Comparison of ENCODE assay signal across 8 mouse cellular contexts in the genomic region with DNA sequence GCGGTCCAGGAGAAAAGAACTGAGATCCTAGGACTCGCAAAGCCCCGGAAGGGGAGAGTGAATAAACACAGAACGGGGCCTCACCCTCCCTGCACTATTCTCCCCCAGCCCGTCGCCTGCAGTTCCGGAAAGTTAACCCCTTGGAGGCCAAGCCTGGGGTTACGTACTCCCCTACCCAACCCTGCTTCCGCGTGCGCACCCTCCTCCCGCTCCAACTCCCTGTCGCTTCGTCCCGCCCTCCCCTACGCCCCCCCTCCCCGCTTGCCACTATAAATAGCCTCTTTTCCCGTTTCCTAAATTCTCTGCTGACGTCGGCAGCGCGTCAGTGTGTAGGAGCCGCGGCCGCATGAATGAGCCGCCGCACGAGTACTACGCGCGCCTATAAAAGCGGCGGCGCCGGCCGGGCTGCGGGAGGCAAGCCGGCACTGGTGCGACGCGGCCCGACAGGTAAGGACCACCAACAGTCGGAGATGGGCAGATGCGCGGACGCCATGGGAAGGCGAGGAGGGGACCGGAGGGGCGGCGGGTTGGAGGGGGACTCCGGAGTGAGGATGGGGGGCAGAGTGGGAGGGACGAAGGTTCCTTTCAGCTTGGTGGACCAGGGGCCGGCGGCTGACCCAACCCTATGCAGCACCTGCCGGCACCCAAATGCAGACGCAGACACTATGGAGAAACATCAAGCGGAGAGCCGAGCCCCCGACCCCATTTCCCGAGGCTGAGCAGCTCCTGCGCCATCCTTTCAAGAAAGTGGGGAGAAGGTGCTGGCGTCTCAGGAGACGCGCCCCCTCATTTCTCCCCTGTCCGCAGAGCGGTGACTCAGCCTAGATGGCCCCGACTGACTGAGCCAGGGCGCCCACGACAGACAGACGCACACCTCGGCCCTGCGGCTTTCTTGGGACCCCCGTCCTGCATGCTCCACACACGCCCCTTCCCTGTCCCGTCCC. TPM values are rescaled to one million over a fixed set of nuclear protein-coding genes. Genes with fewer than 3 reads are reported as not detected.
DNase-seq lines count a peak whose midpoint lies in the region; ATAC-seq and TF ChIP-seq lines count a peak whose summit lies in the region.

No protein-coding gene starts in this region.

- under 1% methylated on average over 71 of the region's 75 CpGs for WGBS in kidney, embryonic 14.5 days
- 1% methylated on average over 75 of the region's 75 CpGs for WGBS in liver, embryonic 13.5 days (ENCODE audit: insufficient replicate concordance)

- DNase-seq in kidney, adult 18-20 months, result no peak
- DNase-seq in G1E (ENCODE audit: low spot score), result no peak
- peak; percentile 63 for DNase-seq in cerebellum, adult 9-10 months
- DNase-seq in heart, postnatal 10 days, result peak; percentile 21 to 41
- no peak for DNase-seq in liver, embryonic 13.5 days
- peak; percentile 77 for DNase-seq in right cerebral cortex, postnatal 14 days
- no peak for DNase-seq in c-Kit-positive CD71-positive TER-119-positive erythroid progenitor cells, embryonic 14.5 days (ENCODE audit: low spot score)

- no peak for ATAC-seq in kidney, embryonic 14.5 days (ENCODE audit: low FRiP score, low TSS enrichment)
- ATAC-seq in G1E (ENCODE audit: extremely low read depth, insufficient number of reproducible peaks, low FRiP score, poor library complexity, severe bottlenecking), result no peak
- no peak for ATAC-seq in liver, embryonic 13.5 days (ENCODE audit: low read depth)

- no peak for TF ChIP-seq CTCF in G1E (IDR thresholded peaks at IDR 0.05; ENCODE audit: low read depth, low read length)

- no peak overlapping the region for H3K27ac ChIP-seq in kidney, embryonic 14.5 days (ENCODE audit: low read depth, low read length)
- no peak overlapping the region for H3K27ac ChIP-seq in liver, embryonic 13.5 days

- intact Hi-C loops in heart, postnatal 10 days (cut with DNase I), result loop anchor here (10.0 kb wide), 2 partner anchors 222 to 292 kb away; a partner anchor contains a TSS

- peak overlapping the region; percentile 61 for H3K4me3 ChIP-seq in kidney, embryonic 14.5 days (ENCODE audit: low read length)
- peak overlapping the region; percentile 73 for H3K4me3 ChIP-seq in G1E (ENCODE audit: low read depth, low read length)
- peak overlapping the region; percentile 70 for H3K4me3 ChIP-seq in liver, embryonic 13.5 days (replicated peaks)

- H3K9me3 ChIP-seq in kidney, embryonic 14.5 days (ENCODE audit: control insufficient read depth, low read length), result no peaks in the 10 kb centered on the region
- peaks cover 42% of the 10 kb centered on the region for H3K9me3 ChIP-seq in G1E (replicated peaks)
- no peaks in the 10 kb centered on the region for H3K9me3 ChIP-seq in liver, embryonic 13.5 days (replicated peaks)

- H3K9ac ChIP-seq in kidney, embryonic 14.5 days (ENCODE audit: low read depth, low read length), result peak overlapping the region; percentile 14; the same call in 1 of the 2 replicates
- peak overlapping the region; percentile 57; the same call in 1 of the 2 replicates for H3K9ac ChIP-seq in liver, embryonic 13.5 days

- H3K27me3 ChIP-seq in kidney, embryonic 14.5 days (ENCODE audit: control insufficient read depth, insufficient read depth, low read length), result peaks cover 51% of the 10 kb centered on the region
- H3K27me3 ChIP-seq in G1E (ENCODE audit: insufficient read depth, low read length), result peaks cover 52% of the 10 kb centered on the region
- H3K27me3 ChIP-seq in liver, embryonic 13.5 days, result peaks cover 85% of the 10 kb centered on the region

- peaks cover 28% of the 10 kb centered on the region for H3K4me1 ChIP-seq in kidney, embryonic 14.5 days (ENCODE audit: control insufficient read depth, insufficient read depth, low read length)
- H3K4me1 ChIP-seq in G1E (ENCODE audit: insufficient read depth, low read depth, low read length), result peaks cover 38% of the 10 kb centered on the region
- peaks cover 69% of the 10 kb centered on the region for H3K4me1 ChIP-seq in liver, embryonic 13.5 days (replicated peaks)

- peaks cover 6% of the 10 kb centered on the region for H3K36me3 ChIP-seq in kidney, embryonic 14.5 days (ENCODE audit: control insufficient read depth, insufficient read depth, low read length)
- H3K36me3 ChIP-seq in G1E (replicated peaks), result peaks cover 20% of the 10 kb centered on the region
- peaks cover 13% of the 10 kb centered on the region for H3K36me3 ChIP-seq in liver, embryonic 13.5 days

- peak overlapping the region; percentile 81 for H3K4me2 ChIP-seq in kidney, embryonic 14.5 days (replicated peaks; ENCODE audit: low read depth, low read length)
- peak overlapping the region; percentile 92 for H3K4me2 ChIP-seq in liver, embryonic 13.5 days

RNA-seq across cellular contexts. Expression of a gene that starts 3.1 kb away (rescaled TPM):
- polyA plus RNA-seq in kidney, embryonic 14.5 days (2014; fragmentation: Nextera tagmentation; extraction: Ambion mirVana), result 16.9 and 26.6 TPM in 2 replicates
- total RNA-seq in G1E (2014; fragmentation: Nextera tagmentation) (not detected in 2 replicates), G1E (2017) (0.05 TPM in 1 of 2 replicates, not detected in the other)
- polyA plus RNA-seq in G1E (2012), result 0.22 and 0.29 TPM in 2 replicates
- total RNA-seq in heart, postnatal 10 days (2021), result 10 to 100 TPM; 36.3 to 48.5 TPM
- 1.2 and 1.5 TPM in 2 replicates for polyA plus RNA-seq in liver, embryonic 13.5 days (2015; fragmentation: Nextera tagmentation; extraction: Ambion mirVana)

RNA-seq across cellular contexts. Expression of a gene that starts 6.2 kb away (rescaled TPM):
- 33.3 and 33.4 TPM in 2 replicates for polyA plus RNA-seq in kidney, embryonic 14.5 days (2014; fragmentation: Nextera tagmentation; extraction: Ambion mirVana)
- 21.0 and 21.8 TPM in 2 replicates for total RNA-seq in G1E (2014; fragmentation: Nextera tagmentation)
- total RNA-seq in G1E (2017), result 20.9 and 21.7 TPM in 2 replicates
- polyA plus RNA-seq in G1E (2012), result 2.0 and 2.4 TPM in 2 replicates
- total RNA-seq in heart, postnatal 10 days (2021), result 1 to 10 TPM; 7.8 to 9.5 TPM
- 13.3 and 13.4 TPM in 2 replicates for polyA plus RNA-seq in liver, embryonic 13.5 days (2015; fragmentation: Nextera tagmentation; extraction: Ambion mirVana)

RNA-seq across cellular contexts. Expression of a gene that starts 18.6 kb away (rescaled TPM):
- 25.7 and 29.2 TPM in 2 replicates for polyA plus RNA-seq in kidney, embryonic 14.5 days (2014; fragmentation: Nextera tagmentation; extraction: Ambion mirVana)
- 4.7 and 10.0 TPM in 2 replicates for total RNA-seq in G1E (2014; fragmentation: Nextera tagmentation)
- total RNA-seq in G1E (2017), result 6.1 and 8.7 TPM in 2 replicates
- 61.5 and 93.9 TPM in 2 replicates for polyA plus RNA-seq in G1E (2012)
- total RNA-seq in heart, postnatal 10 days (2021), result 10 to 100 TPM; 13.9 to 15.6 TPM
- polyA plus RNA-seq in liver, embryonic 13.5 days (2015; fragmentation: Nextera tagmentation; extraction: Ambion mirVana), result 13.8 and 15.8 TPM in 2 replicates

RNA-seq across cellular contexts. Expression of a gene that starts 21.2 kb away (rescaled TPM):
- polyA plus RNA-seq in kidney, embryonic 14.5 days (2014; fragmentation: Nextera tagmentation; extraction: Ambion mirVana), result 2.7 and 4.2 TPM in 2 replicates
- total RNA-seq in G1E (2014; fragmentation: Nextera tagmentation), result not detected in 2 replicates
- total RNA-seq in G1E (2017), result not detected in 2 replicates
- not detected in 2 replicates for polyA plus RNA-seq in G1E (2012)
- 10 to 100 TPM; 13.9 to 21.4 TPM for total RNA-seq in heart, postnatal 10 days (2021)
- polyA plus RNA-seq in liver, embryonic 13.5 days (2015; fragmentation: Nextera tagmentation; extraction: Ambion mirVana), result 0.78 and 0.97 TPM in 2 replicates

Comparison
In these comparisons a context has a peak if more than half of its experiments do, and no peak if none do; other contexts are left out.
1. DNase-seq: peak in cerebellum, adult 9-10 months (single experiment), heart, postnatal 10 days (2 of 2) and right cerebral cortex, postnatal 14 days (single experiment); none in kidney, adult 18-20 months (single experiment), G1E (single experiment), liver, embryonic 13.5 days (single experiment) and c-Kit-positive CD71-positive TER-119-positive erythroid progenitor cells, embryonic 14.5 days (single experiment).
2. Peak in every context shown above with its lines, with median percentiles within 50 percentile points of each other: H3K4me3 ChIP-seq.